Mouse (Mus musculus): ENCODE measurements around the gene Robo3.

Robo3 gene

GRCm38 (mm10) chr9:37367301-37368080 is 65.6 kb downstream of the Robo3 start, which contains the start of gene Hepacam:
Gene Hepacam (plus strand): TSS chr9:37367351.
- DNase-seq = no peak

DNA sequence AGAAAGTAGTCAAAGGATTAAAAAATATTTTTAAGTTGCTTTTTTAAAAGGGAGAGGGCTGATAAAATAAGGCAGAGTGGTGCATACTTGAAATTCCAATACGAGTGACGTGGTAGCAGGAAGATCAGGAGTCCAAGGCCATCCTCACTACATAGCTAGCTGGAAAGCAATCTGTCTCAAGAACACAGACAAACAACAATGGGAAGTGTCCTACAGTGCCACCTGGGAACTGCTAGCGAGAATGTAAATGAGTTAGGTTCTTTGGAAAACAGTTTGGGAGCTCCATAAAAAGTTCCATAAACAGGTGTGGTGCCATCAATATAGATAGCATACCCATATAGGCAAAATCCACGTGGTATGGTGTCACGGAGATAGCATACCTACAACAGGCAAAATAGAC is 67.3 kb downstream of the Robo3 start:
- DNase-seq = no peak

Data from thymus, postnatal 14 days (tissue).